In the genomic region with DNA sequence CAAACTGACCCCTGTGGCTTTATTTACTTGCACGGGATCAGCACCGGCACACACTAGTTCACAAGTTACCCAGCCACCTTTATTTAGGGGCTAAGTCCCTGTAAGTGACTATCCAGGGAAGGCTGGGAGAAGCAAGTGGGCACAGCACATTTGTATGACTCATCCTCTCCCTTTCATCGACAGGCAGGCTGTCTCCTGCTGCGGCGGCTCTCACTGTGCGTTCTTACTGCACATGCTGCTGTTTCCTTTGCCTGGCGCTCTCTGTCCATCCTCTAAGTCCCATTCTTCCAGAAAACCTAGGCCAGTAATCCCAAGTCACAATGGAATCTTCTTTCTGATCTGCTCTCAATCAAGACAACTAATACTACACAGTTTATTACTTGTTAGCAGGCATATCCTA, we compare ENCODE assay signal across 17 mouse cellular contexts. TPM values are rescaled to one million over a fixed set of nuclear protein-coding genes. Genes with fewer than 3 reads are reported as not detected.
DNase-seq lines count a peak whose midpoint lies in the region; ATAC-seq lines count a peak whose summit lies in the region.
"Had no signal": no experiment of that assay in that cellular context is flagged by ENCODE, and none has a peak within 500 bp of the region (broad histone marks: within the 10 kb centered on the region; RNA-seq: fewer than 3 reads in every experiment).

No protein-coding gene starts in this region.

- H3K9me3 ChIP-seq in midbrain, embryonic 11.5 days (ENCODE audit: control insufficient read depth, low read length), result no peaks in the 10 kb centered on the region
- H3K9me3 ChIP-seq in midbrain, embryonic 15.5 days, result no peaks in the 10 kb centered on the region
- H3K9me3 ChIP-seq: embryonic facial prominence, embryonic 15.5 days; neural tube, embryonic 15.5 days had no signal

- peak; percentile 39 to 48 for DNase-seq in frontal cortex, postnatal 36 days (ENCODE audit: low spot score in 2 of 2)
- DNase-seq in frontal cortex, postnatal 25 days (ENCODE audit: low spot score in 2 of 2), result no peak
- peak; percentile 75 for DNase-seq in midbrain, embryonic 11.5 days (ENCODE audit: low spot score, missing footprints)
- DNase-seq in cerebellum, adult 18-20 months, result peak; percentile 60 to 74
- DNase-seq in right cerebral cortex, postnatal 36 days (ENCODE audit: low spot score in 2 of 2), result peak; percentile 31 to 51
- DNase-seq in urinary bladder, adult 18-20 months (ENCODE audit: low spot score in 2 of 2), result no peak
- DNase-seq: adrenal gland, adult 2 months; gastrocnemius, postnatal 36 days; kidney, adult 8-10 months; lung, postnatal 14 days; retina, postnatal 1 day; thymus, adult 18-20 months had no signal

- 0 out of 2 replicates have a peak, but pooled peaks cover 5% of the 10 kb centered on the region for H3K36me3 ChIP-seq in midbrain, embryonic 11.5 days (ENCODE audit: control insufficient read depth, insufficient read depth, low read length)
- H3K36me3 ChIP-seq in midbrain, embryonic 15.5 days (replicated peaks), result peaks cover 22% of the 10 kb centered on the region

- no peak overlapping the region for H3K4me3 ChIP-seq in midbrain, embryonic 11.5 days (ENCODE audit: low read depth, low read length)
- H3K4me3 ChIP-seq in midbrain, embryonic 15.5 days, result no peak overlapping the region
- H3K4me3 ChIP-seq: embryonic facial prominence, embryonic 15.5 days; neural tube, embryonic 15.5 days had no signal

- no peak overlapping the region for H3K9ac ChIP-seq in midbrain, embryonic 11.5 days (ENCODE audit: low read length)
- H3K9ac ChIP-seq in midbrain, embryonic 15.5 days, result no peak overlapping the region
- H3K9ac ChIP-seq: embryonic facial prominence, embryonic 15.5 days; neural tube, embryonic 15.5 days had no signal

- H3K4me1 ChIP-seq in midbrain, embryonic 11.5 days (ENCODE audit: control insufficient read depth, insufficient read depth, low read length), result no peaks in the 10 kb centered on the region
- H3K4me1 ChIP-seq in midbrain, embryonic 15.5 days, result no peaks in the 10 kb centered on the region
- H3K4me1 ChIP-seq: embryonic facial prominence, embryonic 15.5 days; neural tube, embryonic 15.5 days had no signal

- H3K4me2 ChIP-seq in midbrain, embryonic 11.5 days, result no peak overlapping the region
- no peak overlapping the region for H3K4me2 ChIP-seq in midbrain, embryonic 15.5 days
- H3K4me2 ChIP-seq: embryonic facial prominence, embryonic 15.5 days; heart, embryonic 11.5 days; neural tube, embryonic 15.5 days had no signal

- WGBS in midbrain, embryonic 11.5 days, result 70% methylated on average over 7 of the region's 7 CpGs
- 64% methylated on average over 7 of the region's 7 CpGs for WGBS in midbrain, embryonic 15.5 days

- H3K27ac ChIP-seq in midbrain, embryonic 11.5 days (ENCODE audit: low read depth, low read length), result no peak overlapping the region
- H3K27ac ChIP-seq in midbrain, embryonic 15.5 days, result no peak overlapping the region
- H3K27ac ChIP-seq: embryonic facial prominence, embryonic 15.5 days; neural tube, embryonic 15.5 days had no signal

- no peaks in the 10 kb centered on the region for H3K27me3 ChIP-seq in midbrain, embryonic 11.5 days (ENCODE audit: control insufficient read depth, insufficient read depth, low read length)
- no peaks in the 10 kb centered on the region for H3K27me3 ChIP-seq in midbrain, embryonic 15.5 days (replicated peaks)
- H3K27me3 ChIP-seq: embryonic facial prominence, embryonic 15.5 days; neural tube, embryonic 15.5 days had no signal

- no peak for ATAC-seq in midbrain, embryonic 11.5 days (ENCODE audit: low FRiP score)
- no peak for ATAC-seq in midbrain, embryonic 15.5 days (replicated peaks)
- ATAC-seq: forebrain, embryonic 14.5 days had no signal

RNA-seq across cellular contexts. Expression of gene Pja2, which starts 43.7 kb away (rescaled TPM):
- 83.6 and 95.4 TPM in 2 replicates for polyA plus RNA-seq in midbrain, embryonic 11.5 days (2014; fragmentation: Nextera tagmentation; extraction: Ambion mirVana)
- 175 and 186 TPM in 2 replicates for polyA plus RNA-seq in midbrain, embryonic 15.5 days (2015; fragmentation: Nextera tagmentation; extraction: Ambion mirVana)

Comparison
In these comparisons a context has a peak if more than half of its experiments do, and no peak if none do; other contexts are left out.
1. DNase-seq: peak in frontal cortex, postnatal 36 days (2 of 2), midbrain, embryonic 11.5 days (single experiment), cerebellum, adult 18-20 months (2 of 2) and right cerebral cortex, postnatal 36 days (2 of 2); none in frontal cortex, postnatal 25 days (0 of 2) and urinary bladder, adult 18-20 months (0 of 2).